Mouse (Mus musculus) heart, adult 2 months (tissue): ENCODE measurements at regions not wholly inside any gene's neighbourhood (a gene's known extent, or its start where the extent isn't known, plus 50 kb on each side); places are given as distances from the start of the nearest gene placed in this dataset.

ENCODE experiments used
- CTCF ChIP-seq: fragments of 200-600 bp; IDR thresholded peaks from 2 replicates; pipeline ENCODE4 v1.8.1; 2022; ENCODE audit warnings: antibody characterized with exemption, mild to moderate bottlenecking, moderate library complexity
- EP300 ChIP-seq: fragments of 200-500 bp; IDR thresholded peaks from 2 replicates; pipeline ENCODE4 v1.6.1; 2011; ENCODE audit warnings: low read depth, low read length, control low read depth; ENCODE audit not compliant: insufficient read depth
- POLR2A ChIP-seq: fragments of 200-500 bp; IDR thresholded peaks from 2 replicates; pipeline ENCODE4 v1.6.1; 2011; ENCODE audit warnings: mild to moderate bottlenecking, low read depth, low read length, control low read depth; ENCODE audit not compliant: insufficient read depth

- TF ChIP-seq CTCF = no peak
- TF ChIP-seq EP300 = no peak
- no peak for TF ChIP-seq POLR2A
Measured at GRCm38 (mm10) chr15:27009069-27009468, 113.7 kb upstream of the Fbxl7 start.
